Mouse (Mus musculus): Measurements from ENCODE around the gene Polr1d. TPM values are rescaled to one million over a fixed set of nuclear protein-coding genes. Genes with fewer than 3 reads are reported as not detected.

Gene Polr1d
- polyA plus RNA-seq, 1 experiment from 2014 or later: 89.7 TPM

Other genes with a start within 250 kb of the Polr1d start
- gene Rpl21, start 244.2 kb upstream of the Polr1d start, polyA plus RNA-seq (2015; fragmentation: Nextera tagmentation; extraction: Ambion mirVana): 300 and 310 TPM in 2 replicates
- gene Rasl11a, start 232.0 kb upstream of the Polr1d start, polyA plus RNA-seq (2015; fragmentation: Nextera tagmentation; extraction: Ambion mirVana): 10.2 and 10.8 TPM in 2 replicates
- 112 and 116 TPM in 2 replicates for gene Gtf3a, start 128.4 kb upstream of the Polr1d start, polyA plus RNA-seq (2015; fragmentation: Nextera tagmentation; extraction: Ambion mirVana)
- 28.4 and 31.2 TPM in 2 replicates for gene Mtif3, start 113.2 kb upstream of the Polr1d start, polyA plus RNA-seq (2015; fragmentation: Nextera tagmentation; extraction: Ambion mirVana)
- gene Lnx2, start 464 bp upstream of the Polr1d start, polyA plus RNA-seq (2015; fragmentation: Nextera tagmentation; extraction: Ambion mirVana): 4.5 and 5.0 TPM in 2 replicates
- gene Gsx1, start 111.6 kb downstream of the Polr1d start, polyA plus RNA-seq (2015; fragmentation: Nextera tagmentation; extraction: Ambion mirVana): 2.2 and 4.2 TPM in 2 replicates
- not detected in 2 replicates for gene Pdx1, start 192.9 kb downstream of the Polr1d start, polyA plus RNA-seq (2015; fragmentation: Nextera tagmentation; extraction: Ambion mirVana)
- not detected in 2 replicates for gene Cdx2, start 230.2 kb downstream of the Polr1d start, polyA plus RNA-seq (2015; fragmentation: Nextera tagmentation; extraction: Ambion mirVana)
- gene Urad, start 245.4 kb downstream of the Polr1d start, polyA plus RNA-seq (2015; fragmentation: Nextera tagmentation; extraction: Ambion mirVana): not detected in 2 replicates

Measured in midbrain, embryonic 16.5 days (tissue).